Mouse (Mus musculus): ENCODE results near the gene Lipk. TPM values are rescaled to one million over a fixed set of nuclear protein-coding genes. Genes with fewer than 3 reads are reported as not detected.

Lipk gene
- polyA plus RNA-seq, 1 experiment from 2014 or later = 0.23 TPM

- H3K9ac ChIP-seq (ENCODE audit: low read depth, low read length) = no peak within 1 kb of the TSS
- TF ChIP-seq CTCF (IDR thresholded peaks at IDR 0.05; ENCODE audit: low read depth) = no peak
- no peaks in the 10 kb centered on the region for H3K4me1 ChIP-seq (replicated peaks; ENCODE audit: control insufficient read depth, insufficient read depth, low read length)
- ATAC-seq = peak; percentile 77
- 80% methylated on average over 9 of the region's 9 CpGs for WGBS
- H3K36me3 ChIP-seq (ENCODE audit: control insufficient read depth, insufficient read depth) = no peaks in the 10 kb centered on the region
- H3K4me3 ChIP-seq (ENCODE audit: low read depth, low read length) = no peak within 1 kb of the TSS
- no peak within 1 kb of the TSS for H3K4me2 ChIP-seq (replicated peaks; ENCODE audit: low read depth)
- no peaks in the 10 kb centered on the region for H3K9me3 ChIP-seq (ENCODE audit: control insufficient read depth)
- no peak within 1 kb of the TSS for H3K27ac ChIP-seq (ENCODE audit: low read depth, low read length)
- no peaks in the 10 kb centered on the region for H3K27me3 ChIP-seq (replicated peaks; ENCODE audit: control insufficient read depth, insufficient read depth, low read length)
Observed at GRCm38 (mm10) chr19:34066779-34067472, 58.8 kb downstream of the Lipk start, which contains the start of gene Lipn. Lipn (plus strand) TSS chr19:34067358.

DNA sequence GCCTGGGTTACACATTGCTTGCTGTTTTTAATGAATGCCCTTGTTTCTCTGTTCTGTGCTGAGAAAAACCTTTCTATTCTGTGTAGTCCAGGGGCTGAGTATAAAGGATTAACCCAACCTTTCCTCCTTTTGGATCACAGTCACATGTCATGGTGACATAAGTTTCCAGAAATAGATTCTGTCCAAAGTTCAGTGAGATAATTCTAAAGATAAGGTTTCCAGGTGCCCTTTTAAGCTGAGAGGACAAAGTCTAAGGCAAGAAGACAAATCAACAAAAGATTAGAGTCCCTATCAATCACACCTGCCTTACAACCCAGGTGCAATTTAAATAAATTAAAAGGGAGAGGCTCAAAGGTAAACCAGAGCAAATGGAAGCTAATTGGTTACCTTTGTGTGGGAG, 66.1 kb downstream of the Lipk start:
- no peaks in the 10 kb centered on the region for H3K9me3 ChIP-seq (ENCODE audit: control insufficient read depth)
- H3K27ac ChIP-seq (ENCODE audit: low read depth, low read length) = peak overlapping the region; percentile 84
- peak; percentile 96 for ATAC-seq
- H3K36me3 ChIP-seq (ENCODE audit: control insufficient read depth, insufficient read depth) = no peaks in the 10 kb centered on the region
- no peaks in the 10 kb centered on the region for H3K27me3 ChIP-seq (replicated peaks; ENCODE audit: control insufficient read depth, insufficient read depth, low read length)
- H3K4me2 ChIP-seq (replicated peaks; ENCODE audit: low read depth) = no peak overlapping the region
- TF ChIP-seq CTCF (IDR thresholded peaks at IDR 0.05; ENCODE audit: low read depth) = no peak
- no peak overlapping the region for H3K4me3 ChIP-seq (ENCODE audit: low read depth, low read length)
- H3K4me1 ChIP-seq (replicated peaks; ENCODE audit: control insufficient read depth, insufficient read depth, low read length) = no peaks in the 10 kb centered on the region
- H3K9ac ChIP-seq (ENCODE audit: low read depth, low read length) = no peak overlapping the region

DNA sequence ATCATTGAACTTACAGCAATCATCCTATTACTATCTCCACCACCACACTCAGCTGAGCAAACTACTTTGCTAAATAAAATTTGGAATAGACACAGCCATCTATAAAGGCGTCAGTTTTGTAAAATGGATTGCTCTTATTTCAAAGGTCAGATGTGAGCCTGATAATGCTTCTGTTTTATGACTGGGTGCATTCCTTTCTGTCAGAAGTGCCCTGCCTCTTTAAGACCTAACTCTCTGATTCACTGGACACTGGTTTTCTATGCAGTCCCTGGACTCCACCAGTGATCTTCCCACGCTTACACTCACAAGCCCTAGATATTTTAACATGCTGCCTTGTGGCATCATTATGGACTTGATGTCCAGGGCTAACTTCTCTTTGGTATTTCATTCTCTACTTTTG, 70.0 kb downstream of the Lipk start:
- H3K4me3 ChIP-seq (ENCODE audit: low read depth, low read length) = no peak overlapping the region
- no peaks in the 10 kb centered on the region for H3K4me1 ChIP-seq (replicated peaks; ENCODE audit: control insufficient read depth, insufficient read depth, low read length)
- H3K36me3 ChIP-seq (ENCODE audit: control insufficient read depth, insufficient read depth) = no peaks in the 10 kb centered on the region
- ATAC-seq = no peak
- H3K9ac ChIP-seq (ENCODE audit: low read depth, low read length) = no peak overlapping the region
- H3K4me2 ChIP-seq (replicated peaks; ENCODE audit: low read depth) = no peak overlapping the region
- H3K27me3 ChIP-seq (replicated peaks; ENCODE audit: control insufficient read depth, insufficient read depth, low read length) = no peaks in the 10 kb centered on the region
- no peak overlapping the region for H3K27ac ChIP-seq (ENCODE audit: low read depth, low read length)
- no peak for TF ChIP-seq CTCF (IDR thresholded peaks at IDR 0.05; ENCODE audit: low read depth)
- WGBS = 33% methylated on average over 2 of the region's 2 CpGs
- H3K9me3 ChIP-seq (ENCODE audit: control insufficient read depth) = no peaks in the 10 kb centered on the region

- WGBS = 84% methylated on average over 3 of the region's 3 CpGs
- no peak for ATAC-seq
Observed at GRCm38 (mm10) chr19:34089011-34089680, 81.1 kb downstream of the Lipk start.

DNA sequence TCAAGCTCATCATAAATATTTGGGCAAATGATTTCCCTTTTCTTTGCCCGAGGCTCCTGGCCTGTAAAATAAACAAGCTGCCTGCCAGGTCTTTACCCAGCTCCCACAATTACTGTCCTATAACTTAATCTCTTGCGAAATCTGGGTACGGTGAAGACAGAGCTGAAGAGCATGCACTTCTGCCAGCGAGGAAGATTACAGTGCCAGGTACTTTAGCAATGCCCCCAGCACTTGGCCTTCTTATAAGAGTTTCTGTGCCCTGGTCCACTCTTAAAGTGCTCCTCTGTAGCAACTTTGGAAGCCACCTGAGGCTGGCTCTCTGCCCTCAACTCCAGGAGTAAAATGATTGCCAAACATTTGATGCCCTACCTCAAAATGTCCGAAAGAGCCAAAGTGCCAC, 87.3 kb downstream of the Lipk start:
- Histone ChIP-seq H3K4me1 (replicated peaks; ENCODE audit: control insufficient read depth, insufficient read depth, low read length) (no peaks in the 10 kb centered on the region), H3K4me2 (replicated peaks; ENCODE audit: low read depth) (no peak overlapping the region), H3K27ac (ENCODE audit: low read depth, low read length) (no peak overlapping the region), H3K9me3 (ENCODE audit: control insufficient read depth) (no peaks in the 10 kb centered on the region), H3K36me3 (ENCODE audit: control insufficient read depth, insufficient read depth) (no peaks in the 10 kb centered on the region), H3K4me3 (ENCODE audit: low read depth, low read length) (no peak overlapping the region), H3K9ac (ENCODE audit: low read depth, low read length) (no peak overlapping the region), H3K27me3 (replicated peaks; ENCODE audit: control insufficient read depth, insufficient read depth, low read length) (no peaks in the 10 kb centered on the region)
- WGBS = 59% methylated on average over 5 of the region's 5 CpGs
- no peak for ATAC-seq
- TF ChIP-seq CTCF (IDR thresholded peaks at IDR 0.05; ENCODE audit: low read depth) = no peak

More at GRCm38 (mm10) chr19:34089011-34089680, 81.1 kb downstream of the Lipk start:
- Histone ChIP-seq H3K9ac (ENCODE audit: low read depth, low read length) (no peak overlapping the region), H3K36me3 (ENCODE audit: control insufficient read depth, insufficient read depth) (no peaks in the 10 kb centered on the region), H3K4me1 (replicated peaks; ENCODE audit: control insufficient read depth, insufficient read depth, low read length) (no peaks in the 10 kb centered on the region), H3K9me3 (ENCODE audit: control insufficient read depth) (no peaks in the 10 kb centered on the region), H3K4me3 (ENCODE audit: low read depth, low read length) (no peak overlapping the region), H3K27me3 (replicated peaks; ENCODE audit: control insufficient read depth, insufficient read depth, low read length) (no peaks in the 10 kb centered on the region), H3K4me2 (replicated peaks; ENCODE audit: low read depth) (no peak overlapping the region), H3K27ac (ENCODE audit: low read depth, low read length) (no peak overlapping the region)
- TF ChIP-seq CTCF (IDR thresholded peaks at IDR 0.05; ENCODE audit: low read depth) = no peak

GRCm38 (mm10) chr19:34096228-34096627, 88.1 kb downstream of the Lipk start:
- H3K9me3 ChIP-seq (ENCODE audit: control insufficient read depth) = no peaks in the 10 kb centered on the region
- no peak overlapping the region for H3K4me2 ChIP-seq (replicated peaks; ENCODE audit: low read depth)
- 49% methylated on average over 1 of the region's 1 CpGs for WGBS
- no peak for ATAC-seq
- no peak overlapping the region for H3K27ac ChIP-seq (ENCODE audit: low read depth, low read length)
- no peaks in the 10 kb centered on the region for H3K4me1 ChIP-seq (replicated peaks; ENCODE audit: control insufficient read depth, insufficient read depth, low read length)
- no peak overlapping the region for H3K9ac ChIP-seq (ENCODE audit: low read depth, low read length)
- TF ChIP-seq CTCF (IDR thresholded peaks at IDR 0.05; ENCODE audit: low read depth) = no peak
- H3K27me3 ChIP-seq (replicated peaks; ENCODE audit: control insufficient read depth, insufficient read depth, low read length) = no peaks in the 10 kb centered on the region
- H3K36me3 ChIP-seq (ENCODE audit: control insufficient read depth, insufficient read depth) = no peaks in the 10 kb centered on the region
- no peak overlapping the region for H3K4me3 ChIP-seq (ENCODE audit: low read depth, low read length)

Small RNA genes lying within 50 kb of the gene (microRNA-seq; reads per million reads assigned to microRNA genes)
- not detected for gene Gm23334

Other genes with a start within 250 kb of the Lipk start
- 18.3 and 19.3 TPM in 2 replicates for gene Lipo3, start 246.3 kb upstream of the Lipk start, polyA plus RNA-seq (2015; fragmentation: Nextera tagmentation; extraction: Ambion mirVana)
- gene Lipo1, start 220.8 kb upstream of the Lipk start, polyA plus RNA-seq (2015; fragmentation: Nextera tagmentation; extraction: Ambion mirVana) = not detected in 2 replicates
- 1.1 and 2.2 TPM in 2 replicates for gene Lipf, start 47.1 kb upstream of the Lipk start, polyA plus RNA-seq (2015; fragmentation: Nextera tagmentation; extraction: Ambion mirVana)
- gene Lipn, start 59.1 kb downstream of the Lipk start, polyA plus RNA-seq (2015; fragmentation: Nextera tagmentation; extraction: Ambion mirVana) = 0.08 TPM in 1 of 2 replicates, not detected in the other
- gene Lipm, start 92.6 kb downstream of the Lipk start, polyA plus RNA-seq (2015; fragmentation: Nextera tagmentation; extraction: Ambion mirVana) = not detected in 2 replicates
- gene Ankrd22, start 157.8 kb downstream of the Lipk start, polyA plus RNA-seq (2015; fragmentation: Nextera tagmentation; extraction: Ambion mirVana) = 3.0 TPM in 2 replicates
- 14.8 and 16.8 TPM in 2 replicates for gene Stambpl1, start 183.9 kb downstream of the Lipk start, polyA plus RNA-seq (2015; fragmentation: Nextera tagmentation; extraction: Ambion mirVana)
- 1,651 and 1,727 TPM in 2 replicates for gene Acta2, start 247.3 kb downstream of the Lipk start, polyA plus RNA-seq (2015; fragmentation: Nextera tagmentation; extraction: Ambion mirVana)